Mouse (Mus musculus) heart, postnatal 14 days (tissue): ENCODE data around the gene Gm37240. TPM values are rescaled to one million over a fixed set of nuclear protein-coding genes. Genes with fewer than 3 reads are reported as not detected.
"Not testable (repeated sequence)": the region's sequence is repeated elsewhere in the genome, so short reads cannot be mapped to it uniquely, and the experiment has no call there.

Experiments
- DNase-seq, 2 experiments: peaks; one replicate each; pipeline ENCODE4 v3.0.0; 2021 to 2022
- intact Hi-C: fragments of 180-260 bp; cut with DNase I; formaldehyde crosslinking; loops from one replicate; pipeline ENCODE4 v1.15.1; 2025
- total RNA-seq, 2 experiments: library from RNA; stranded (reverse); gene quantifications; 2 replicates each; pipeline ENCODE4 v1.2.3; 2021

The Gm37240 gene
- total RNA-seq, 2 experiments from 2014 or later, result 39.0 to 42.7 TPM

DNA sequence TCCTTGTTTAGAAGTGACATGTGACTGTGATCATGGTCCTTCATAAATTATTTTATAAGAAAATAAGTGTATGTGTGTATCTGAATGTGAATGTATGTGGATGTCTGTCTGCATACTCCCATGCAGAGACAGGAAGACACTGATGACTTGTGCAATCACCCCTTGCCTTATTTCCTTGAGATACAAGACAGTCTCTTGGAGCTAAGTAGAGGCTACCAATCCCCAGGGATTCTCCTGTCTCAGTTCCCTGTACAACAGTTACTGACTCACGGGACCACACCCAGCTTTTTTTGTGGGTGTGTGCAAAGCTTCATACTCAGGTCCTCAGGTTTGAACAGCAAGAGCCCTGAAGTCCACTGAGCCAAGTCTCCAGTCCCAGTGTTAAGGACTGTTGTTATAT lies 964.1 kb downstream of the Gm37240 start:
- intact Hi-C loops, result loop anchor here (5.0 to 10.0 kb wide), 2 partner anchors 452 to 649 kb away; partner anchors contain the start of gene Gatb

DNA sequence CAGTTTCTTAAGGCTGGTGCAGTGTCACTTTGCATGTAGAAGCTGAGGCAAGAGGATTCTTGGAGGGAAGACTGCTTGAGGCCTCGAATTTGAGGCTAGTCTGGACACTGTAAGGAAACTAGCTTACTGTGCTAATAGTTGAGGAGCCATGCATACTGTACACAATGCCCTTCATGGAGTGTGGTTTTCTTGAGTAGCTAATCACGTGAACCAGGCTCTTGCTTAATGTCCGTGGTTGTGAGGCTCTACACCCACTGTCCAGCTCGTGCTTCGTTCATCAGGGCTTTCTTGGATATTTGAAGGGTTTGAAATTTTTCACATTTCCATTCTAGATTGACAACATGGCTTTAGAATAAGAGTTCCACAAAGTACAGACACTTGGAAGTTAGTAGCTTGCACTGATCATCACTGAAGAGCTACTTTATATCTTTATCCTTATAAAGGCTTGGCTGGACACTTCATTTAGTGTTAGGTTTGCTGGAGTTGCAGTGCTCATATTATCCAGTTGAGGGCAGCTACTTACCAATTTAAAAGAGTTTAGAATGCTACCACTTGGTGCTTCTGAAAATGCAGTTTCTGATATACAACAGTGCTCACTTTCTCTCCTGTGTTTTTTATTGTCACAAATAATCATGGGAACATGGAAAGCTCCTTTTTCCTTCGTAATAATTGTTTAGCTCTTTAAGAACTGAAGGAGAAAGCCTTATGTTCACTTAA lies 965.5 kb downstream of the Gm37240 start:
- peak in 1 of 2 experiments; percentile 42 for DNase-seq
- intact Hi-C loops, result loop anchor here (5.0 to 10.0 kb wide), 2 partner anchors 453 to 650 kb away; partner anchors contain the start of gene Gatb

More for the DNA sequence above, 964.1 kb downstream of the Gm37240 start:
- DNase-seq, result no peak

DNA sequence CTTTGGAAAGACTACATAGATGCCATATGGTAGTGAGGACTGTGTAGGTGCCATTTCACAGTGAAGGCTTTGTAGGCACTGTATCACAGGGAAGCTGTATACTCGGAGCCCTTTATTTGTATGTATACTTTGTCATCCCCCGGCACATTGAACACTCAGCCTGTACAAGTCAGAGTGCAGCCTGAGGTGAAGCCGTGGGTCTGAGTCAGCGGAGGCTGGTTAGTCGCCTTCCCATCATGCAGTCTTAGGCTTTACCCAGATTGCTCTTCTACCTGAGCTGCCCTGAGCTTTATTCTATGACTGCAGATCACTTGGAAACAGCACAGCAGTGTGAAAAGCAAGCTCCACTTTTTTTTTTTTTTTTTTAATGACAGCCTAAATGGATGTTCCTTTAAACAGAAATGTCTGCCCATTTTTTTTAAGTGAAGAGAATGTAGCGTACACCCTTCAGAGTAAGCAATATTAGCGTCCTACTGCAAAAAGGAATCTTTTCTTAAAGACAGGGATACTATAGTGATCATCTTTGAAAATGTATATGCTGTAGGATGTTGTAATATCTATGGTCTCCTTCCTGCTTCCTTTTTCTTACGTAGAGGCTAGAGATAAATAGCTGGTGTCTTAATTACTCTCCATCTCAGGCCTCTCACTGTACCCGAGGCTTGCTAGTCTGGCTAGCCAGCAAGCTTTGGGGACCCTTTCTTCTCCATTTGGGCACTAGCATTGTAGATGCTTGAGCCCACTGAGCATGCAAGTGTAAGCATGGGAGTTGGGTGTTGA lies 969.2 kb downstream of the Gm37240 start:
- DNase-seq, result no peak
- intact Hi-C loops, result loop anchor here (5.0 to 10.0 kb wide), 2 partner anchors 787 to 1004 kb away; no protein-coding TSS in a partner anchor

DNA sequence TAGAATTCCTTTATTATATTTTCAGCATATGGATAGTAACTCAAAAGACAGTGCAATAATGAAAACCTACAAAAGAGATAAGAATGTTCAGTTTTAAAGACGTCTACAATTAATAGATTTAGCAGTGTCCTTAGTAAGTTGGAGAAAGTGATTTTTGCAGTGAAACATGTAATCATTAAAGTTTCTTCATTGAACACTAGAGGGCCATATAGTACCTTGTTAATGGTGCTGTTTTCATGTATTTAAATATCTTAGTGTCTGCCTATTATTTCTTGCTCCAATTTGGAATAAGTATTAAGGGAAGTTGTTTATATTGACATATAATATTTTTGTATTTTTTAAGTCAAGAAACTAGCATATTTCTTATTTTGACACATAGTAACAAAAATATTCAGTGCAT lies 973.0 kb downstream of the Gm37240 start:
- DNase-seq, result no peak
- intact Hi-C loops, result loop anchor here (10.0 kb wide), 1 partner anchor 791 kb away; no protein-coding TSS in a partner anchor

DNA sequence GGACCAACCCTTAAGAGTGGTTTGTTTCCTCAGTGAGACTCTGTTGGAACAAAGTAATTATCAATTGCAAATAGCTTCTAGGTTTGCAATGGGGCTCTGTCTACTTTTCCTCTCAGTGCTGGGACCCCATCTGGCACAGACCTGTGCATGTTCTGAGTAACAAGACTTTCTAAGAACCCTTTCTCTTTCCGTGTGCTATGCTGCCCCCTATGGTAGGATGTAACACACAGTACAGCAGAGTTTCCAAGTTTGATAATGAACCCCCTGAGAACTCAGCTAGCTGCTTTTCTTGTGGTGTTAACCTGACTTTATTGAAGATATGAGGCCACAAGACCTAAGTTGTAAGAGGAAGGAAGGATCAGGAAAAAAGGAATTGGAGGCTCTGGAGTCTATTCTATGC lies 980.8 kb downstream of the Gm37240 start:
- DNase-seq, result peak in 1 of 2 experiments; percentile 34
- intact Hi-C loops, result loop anchor here (5.0 to 10.0 kb wide), 2 partner anchors 214 to 562 kb away; no protein-coding TSS in a partner anchor

DNA sequence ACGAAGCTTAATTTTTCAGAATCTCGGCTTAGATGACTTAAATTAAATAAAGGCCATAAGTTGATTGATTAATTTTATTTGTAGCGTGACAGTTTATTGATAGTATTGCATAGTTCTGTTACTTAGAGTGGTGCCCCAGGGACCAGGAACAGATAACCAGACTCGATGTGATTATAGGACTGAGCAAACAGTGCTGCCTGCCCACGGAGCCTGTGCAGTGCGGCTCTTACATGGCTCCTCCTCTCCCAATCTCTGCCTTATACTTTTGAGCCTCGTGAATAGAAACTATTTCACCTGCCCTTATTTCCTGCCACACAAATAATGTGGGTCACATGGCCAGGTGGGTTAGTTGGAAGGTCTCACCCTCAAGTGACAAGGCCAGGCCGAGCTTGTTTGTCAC lies 989.4 kb downstream of the Gm37240 start:
- intact Hi-C loops, result no loop called here
- no peak for DNase-seq

DNA sequence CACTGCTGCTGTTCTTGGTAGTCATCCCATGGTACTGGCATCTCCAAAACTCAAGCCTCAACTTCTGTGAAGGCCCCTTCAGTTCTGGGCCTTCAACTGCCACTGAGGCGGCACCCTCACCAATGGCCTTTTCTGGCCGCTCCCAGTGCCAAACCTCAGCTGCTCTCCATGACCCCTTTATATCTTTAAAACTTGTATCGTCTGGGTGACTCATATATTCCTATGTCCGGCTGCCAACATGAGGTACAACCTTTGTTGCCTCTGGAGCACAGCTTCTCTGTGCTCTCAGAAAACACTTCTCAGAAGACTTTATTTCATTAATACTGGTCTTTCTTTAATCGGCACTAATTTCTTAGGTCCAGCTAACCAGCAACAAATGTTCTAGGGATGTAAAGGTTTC lies 996.3 kb downstream of the Gm37240 start:
- DNase-seq, result peak in 1 of 2 experiments; percentile 9
- intact Hi-C loops, result no loop called here

DNA sequence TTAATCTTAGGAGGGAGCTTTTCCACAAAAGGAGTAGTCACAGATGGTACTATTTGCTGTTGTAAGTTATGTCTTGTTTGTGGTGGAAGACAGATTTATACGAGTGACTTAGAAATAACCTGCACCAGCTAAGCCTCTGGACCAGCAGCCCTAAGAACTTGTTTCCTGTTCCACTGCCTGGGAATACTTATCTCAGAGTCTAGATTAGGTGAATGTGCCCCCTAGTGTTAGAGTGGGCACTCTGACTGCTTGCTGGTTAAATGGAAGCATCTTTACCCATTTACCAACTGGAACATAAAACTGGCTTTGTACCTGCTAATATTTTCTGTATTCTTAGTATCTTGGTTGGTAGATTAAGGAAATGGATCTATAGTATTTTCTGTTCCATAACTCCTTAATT lies 997.7 kb downstream of the Gm37240 start:
- intact Hi-C loops, result loop anchor here (5.0 kb wide), 2 partner anchors 197 to 272 kb away; no protein-coding TSS in a partner anchor
- no peak for DNase-seq

DNA sequence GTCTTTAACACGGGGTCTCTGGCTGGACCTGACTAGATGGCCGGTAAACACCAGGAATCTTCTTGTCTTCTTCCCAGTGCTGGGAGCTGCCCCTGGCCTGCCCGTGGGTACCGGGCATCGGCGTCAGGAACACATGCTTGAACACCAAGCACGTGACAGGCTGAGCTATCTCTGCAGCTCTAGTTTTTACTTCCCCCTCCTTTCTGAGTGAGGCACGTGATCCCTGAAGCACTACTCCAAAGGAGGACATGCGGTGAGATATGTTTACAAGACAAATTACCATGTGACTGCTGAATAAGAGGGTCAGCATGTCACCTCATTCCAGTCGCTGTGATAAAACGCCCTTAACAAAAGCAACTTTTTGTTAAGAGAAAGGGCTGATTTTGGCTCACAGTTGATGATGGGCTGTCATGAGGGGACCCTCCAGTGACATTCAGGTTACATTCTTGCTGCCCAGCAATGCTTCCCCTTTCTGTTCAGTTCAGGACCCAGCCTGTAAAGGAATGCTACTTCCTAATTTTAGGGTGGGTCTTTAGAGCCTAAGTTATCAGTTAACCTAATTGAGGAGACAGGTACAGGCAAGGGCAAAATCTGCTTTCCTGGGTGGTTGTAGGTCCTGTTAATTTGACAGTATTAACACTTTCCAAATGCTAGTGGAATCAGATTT lies 1003.4 kb downstream of the Gm37240 start:
- intact Hi-C loops, result no loop called here
- peak; percentile 17 to 20 for DNase-seq

DNA sequence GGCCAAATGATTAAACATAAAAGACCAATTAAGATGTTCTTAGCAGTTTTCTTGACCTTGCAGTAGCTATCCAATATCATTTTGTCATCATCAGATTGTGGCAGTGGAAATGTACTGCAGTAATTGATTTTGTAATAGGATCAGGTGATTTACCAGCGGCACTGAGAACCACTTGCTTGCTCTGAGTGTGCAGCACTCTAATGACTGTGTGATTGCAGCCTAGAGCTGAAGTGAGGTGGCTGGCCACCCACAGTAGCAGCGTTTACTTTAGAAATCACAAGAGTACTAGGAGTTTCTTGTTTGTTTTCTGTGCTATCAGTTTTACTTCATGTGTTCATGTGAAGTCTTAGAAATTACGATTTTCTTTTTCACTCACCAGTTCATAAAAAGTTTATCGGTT lies 1011.1 kb downstream of the Gm37240 start:
- no peak for DNase-seq
- intact Hi-C loops, result no loop called here

DNA sequence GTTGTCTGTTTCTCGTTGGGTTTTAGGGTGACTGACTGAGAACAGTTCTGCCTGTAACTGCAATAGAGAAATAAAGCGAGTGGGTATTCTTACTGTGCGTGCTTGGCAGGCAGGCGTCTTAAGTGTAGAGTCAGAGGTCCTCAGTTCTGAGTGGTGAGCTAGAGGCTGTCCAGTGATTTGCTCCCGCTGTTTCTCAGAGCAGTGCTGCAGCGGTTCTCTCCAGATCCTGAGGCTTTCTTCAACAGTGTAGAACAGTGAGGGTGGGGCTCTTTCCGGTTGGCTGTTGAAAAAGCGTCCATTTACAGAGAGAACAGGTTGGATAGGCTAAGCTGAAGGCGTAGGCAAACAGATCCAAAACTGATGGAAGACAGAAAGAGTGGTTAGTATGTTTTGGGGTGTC lies 1012.0 kb downstream of the Gm37240 start:
- intact Hi-C loops, result no loop called here
- DNase-seq, result no peak

DNA sequence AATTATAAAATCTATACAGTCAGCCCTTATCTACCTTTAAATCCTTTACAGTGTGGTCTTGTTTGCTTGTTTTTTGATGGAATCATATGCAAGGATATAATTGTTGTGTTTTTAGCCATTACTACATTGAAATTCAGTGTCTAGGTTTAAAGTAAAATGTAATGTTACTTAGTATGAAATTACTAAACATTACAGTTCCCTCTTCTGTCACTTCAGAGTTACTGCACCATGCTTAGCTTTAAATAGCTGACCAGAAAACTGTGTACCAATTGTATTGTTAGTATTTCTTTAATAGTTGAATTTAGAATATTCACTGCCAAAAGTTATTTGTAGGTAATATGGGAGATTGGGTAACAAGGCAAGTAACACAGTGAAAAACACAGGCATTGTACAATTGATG lies 1017.2 kb downstream of the Gm37240 start:
- DNase-seq, result no peak
- intact Hi-C loops, result no loop called here

DNA sequence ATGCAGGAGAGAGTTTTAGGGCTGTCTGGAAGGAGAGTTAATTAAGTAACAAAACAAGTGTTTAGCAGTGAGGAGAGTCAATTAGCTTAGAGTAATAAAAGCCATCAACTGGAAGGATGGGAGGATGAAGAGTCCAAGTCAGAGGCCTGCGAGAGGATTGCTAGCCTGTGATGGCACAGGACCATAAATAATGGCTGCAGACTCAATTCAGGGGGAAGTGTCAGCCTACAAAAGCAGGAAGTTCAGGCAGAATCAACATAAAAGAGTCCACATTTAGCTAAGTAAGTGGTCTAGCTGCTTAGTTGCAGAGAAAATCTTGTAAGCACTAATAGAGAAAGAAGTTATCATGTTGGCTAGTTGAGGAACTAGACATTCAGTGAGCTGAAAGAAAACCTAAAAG lies 1019.3 kb downstream of the Gm37240 start:
- intact Hi-C loops, result loop anchor here (2.0 kb wide), 1 partner anchor 15 kb away; no protein-coding TSS in a partner anchor
- DNase-seq, result no peak

DNA sequence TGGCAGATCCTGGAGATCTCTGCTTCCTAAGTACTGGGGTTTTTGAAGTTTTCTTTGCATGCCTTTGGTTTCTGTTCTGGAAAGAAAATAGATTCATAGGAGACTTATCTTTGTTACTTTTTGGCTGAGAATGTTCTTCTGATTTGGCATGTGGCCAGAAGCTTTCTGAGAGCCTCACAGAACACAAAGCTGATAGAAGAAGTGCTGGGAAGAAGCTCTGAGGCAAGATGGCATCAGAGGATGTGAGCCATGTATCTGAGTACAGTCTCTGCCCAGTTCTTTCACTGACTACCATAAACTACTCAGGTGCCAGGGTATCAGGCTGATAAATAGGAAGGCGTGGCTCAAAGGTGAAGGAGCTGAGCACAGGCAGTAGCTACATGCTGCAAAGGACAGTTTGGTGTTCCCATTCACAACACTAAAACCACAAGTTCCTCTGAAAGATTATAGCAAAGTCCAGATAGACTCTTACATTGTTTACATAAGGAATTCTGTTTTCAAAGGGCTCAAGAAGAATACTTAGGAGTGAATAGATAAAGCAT lies 1019.8 kb downstream of the Gm37240 start:
- DNase-seq, result no peak
- intact Hi-C loops, result loop anchor here (2.0 kb wide), 1 partner anchor 15 kb away; no protein-coding TSS in a partner anchor

DNA sequence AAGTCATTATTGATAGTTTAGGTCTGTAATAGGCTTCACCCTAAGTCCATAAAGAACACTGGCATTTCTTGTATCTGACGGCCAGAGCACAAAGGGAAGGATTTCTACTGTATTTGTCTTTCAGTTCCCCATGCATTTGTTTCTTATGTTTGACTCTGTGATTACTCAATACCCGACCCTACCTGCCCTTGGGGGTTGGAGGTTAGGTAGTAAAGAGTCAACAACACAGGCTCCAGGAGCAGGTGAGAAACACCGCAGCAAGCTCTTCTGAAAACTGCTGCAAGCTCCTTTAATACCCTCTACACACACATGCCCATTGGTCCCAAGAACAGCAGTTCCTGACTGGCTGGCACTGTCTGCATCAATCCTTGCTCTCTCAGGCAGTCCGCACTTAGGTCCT lies 1020.5 kb downstream of the Gm37240 start:
- intact Hi-C loops, result loop anchor here (2.0 kb wide), 1 partner anchor 14 kb away; no protein-coding TSS in a partner anchor

DNA sequence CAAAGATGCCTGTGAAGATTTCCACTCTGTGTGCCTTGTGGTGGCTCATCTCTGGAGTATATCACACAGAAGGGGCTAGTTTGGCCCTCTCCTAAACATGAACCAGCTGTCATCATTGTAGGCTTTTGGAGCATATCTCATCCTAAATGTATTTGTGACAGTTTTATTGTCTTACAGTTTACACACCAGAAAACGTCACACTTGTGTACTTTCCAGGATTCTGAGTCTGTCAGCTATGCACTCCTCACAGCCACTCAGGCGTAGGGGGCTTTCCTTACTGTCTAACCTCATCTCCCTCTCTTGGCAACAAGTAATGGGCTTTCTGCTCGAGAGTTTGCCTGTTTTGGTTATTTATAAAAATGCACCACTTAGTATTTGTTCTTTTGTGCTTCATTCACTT lies 1021.6 kb downstream of the Gm37240 start:
- intact Hi-C loops, result loop anchor here (2.0 kb wide), 1 partner anchor 13 kb away; no protein-coding TSS in a partner anchor
- no peak for DNase-seq

More for the DNA sequence above, 1020.5 kb downstream of the Gm37240 start:
- DNase-seq, result no peak

DNA sequence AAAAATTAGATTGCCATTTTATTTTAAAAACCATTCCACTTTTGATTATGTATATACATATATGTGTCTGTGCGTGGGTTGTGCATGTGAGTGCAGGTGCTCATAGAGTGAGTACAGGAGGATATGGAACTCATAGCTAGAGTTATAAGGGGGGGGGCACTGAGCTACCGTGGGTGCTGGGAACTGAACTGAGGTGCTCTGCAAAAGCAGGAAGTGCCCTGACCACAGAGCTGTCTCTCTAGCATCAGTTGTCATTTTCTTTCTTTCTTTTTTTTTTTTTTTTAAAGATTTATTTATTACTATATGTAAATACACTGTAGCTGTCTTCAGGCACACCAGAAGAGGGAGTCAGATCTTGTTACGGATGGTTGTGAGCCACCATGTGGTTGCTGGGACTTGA lies 1025.5 kb downstream of the Gm37240 start:
- DNase-seq, intact Hi-C loops: not testable (repeated sequence)

DNA sequence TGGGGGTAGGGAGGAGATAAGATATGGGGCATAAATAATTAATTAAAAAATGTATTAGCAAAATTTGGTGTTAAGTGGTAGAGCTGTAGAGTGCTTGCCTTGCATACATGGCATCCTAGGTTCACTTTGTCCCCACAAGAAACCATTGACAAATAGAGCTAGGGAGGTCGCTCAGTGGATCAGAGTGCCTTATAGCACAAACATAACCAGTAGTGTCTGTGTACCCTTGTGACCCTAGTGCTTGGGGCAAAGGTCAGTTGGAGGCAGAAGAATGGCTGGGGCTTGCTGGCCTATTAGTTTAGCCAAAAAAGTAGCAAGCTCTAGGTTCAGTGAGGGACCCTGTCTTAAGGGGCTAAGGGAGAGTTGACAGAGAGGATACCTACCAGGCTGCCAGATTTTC lies 1026.6 kb downstream of the Gm37240 start:
- no peak for DNase-seq
- intact Hi-C loops, result no loop called here

DNA sequence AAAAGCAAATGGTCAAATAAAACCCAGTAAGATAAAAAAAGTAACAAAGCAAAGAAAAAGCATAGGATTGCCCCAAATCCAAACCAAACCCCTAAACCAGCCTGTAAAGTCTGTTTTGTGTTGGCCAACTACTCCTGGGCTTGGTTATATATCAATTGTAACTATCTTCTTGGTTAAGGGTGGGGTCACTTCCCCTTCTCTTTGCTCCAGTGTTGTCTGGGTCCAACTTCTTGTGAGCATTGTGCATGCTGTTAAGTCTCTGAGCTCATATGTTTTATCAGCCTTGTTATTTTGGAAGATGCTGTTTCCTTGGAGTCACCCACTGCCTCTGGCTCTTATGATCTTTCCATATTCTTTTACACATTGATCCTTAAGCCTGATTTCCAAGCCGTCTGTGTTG lies 1032.9 kb downstream of the Gm37240 start:
- intact Hi-C loops, result no loop called here
- no peak for DNase-seq

DNA sequence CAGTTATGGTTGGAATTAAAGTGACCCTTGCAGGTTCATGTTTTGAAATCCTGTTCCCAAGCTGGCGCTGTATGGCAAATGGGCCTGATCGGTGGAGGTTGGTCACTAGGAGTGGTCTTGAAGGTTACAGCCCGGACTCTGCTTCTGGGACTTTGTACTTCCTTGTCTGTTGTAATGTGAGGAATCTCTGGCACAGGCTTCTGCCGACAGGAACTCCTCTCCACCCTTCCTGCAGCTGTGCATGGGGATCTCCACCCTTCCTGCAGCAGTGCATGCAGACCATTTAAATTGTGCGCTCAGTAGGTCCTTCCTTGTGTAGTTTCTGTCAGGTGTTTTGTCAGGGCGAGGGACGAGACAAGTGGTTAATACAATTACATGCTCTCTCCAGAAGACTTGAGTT lies 1034.4 kb downstream of the Gm37240 start:
- intact Hi-C loops, result loop anchor here (2.0 kb wide), 1 partner anchor 14 kb away; no protein-coding TSS in a partner anchor
- DNase-seq, result peak; percentile 48 to 55
